Mouse (Mus musculus) heart, postnatal 0 days (tissue): ENCODE data around the gene Slf2. TPM values are rescaled to one million over a fixed set of nuclear protein-coding genes. Genes with fewer than 3 reads are reported as not detected.
A peak's percentile ranks its signal among the peaks of the same experiment; 100 is the strongest.

Experiments used
- ATAC-seq: fragments of 200-750 bp; cut with Nextera tagmentation; 2 replicates; pipeline ENCODE4 v1.8.0; 2017; ENCODE audit warnings: low read depth, moderate number of reproducible peaks, moderate library complexity; ENCODE audit not compliant: insufficient read depth
- DNase-seq: peaks from one replicate; pipeline ENCODE4 v3.0.0-alpha.2; 2016; ENCODE audit warnings: low spot score
- H3K27ac ChIP-seq: fragments of 300-500 bp; sonication (generic); 2 replicates; pipeline ENCODE4 v1.5.1; 2014; ENCODE audit warnings: low read depth, mild to moderate bottlenecking
- H3K27me3 ChIP-seq: fragments of 300-500 bp; sonication (generic); 2 replicates; pipeline ENCODE4 v1.6.1; 2014; ENCODE audit warnings: low read length, mixed read lengths; ENCODE audit not compliant: control insufficient read depth, insufficient read depth
- H3K36me3 ChIP-seq: fragments of 300-500 bp; sonication (generic); replicated peaks from 2 replicates; pipeline ENCODE4 v1.6.1; 2014; ENCODE audit warnings: low read length, mixed read lengths; ENCODE audit not compliant: control insufficient read depth, insufficient read depth
- H3K4me1 ChIP-seq: fragments of 300-500 bp; sonication (generic); 2 replicates; pipeline ENCODE4 v1.6.1; 2014; ENCODE audit warnings: antibody characterized with exemption; ENCODE audit not compliant: control insufficient read depth, insufficient read depth
- H3K4me2 ChIP-seq: fragments of 300-500 bp; sonication (generic); 2 replicates; pipeline ENCODE4 v1.6.1; 2014; ENCODE audit warnings: low read depth, mild to moderate bottlenecking, low read length, moderate library complexity
- H3K4me3 ChIP-seq: fragments of 300-500 bp; sonication (generic); 2 replicates; pipeline ENCODE4 v1.5.1; 2014; ENCODE audit warnings: low read depth, low read length
- H3K9ac ChIP-seq: fragments of 300-500 bp; sonication (generic); replicated peaks from 2 replicates; pipeline ENCODE4 v1.6.1; 2014; ENCODE audit warnings: low read depth, low read length, mixed read lengths
- H3K9me3 ChIP-seq: fragments of 300-500 bp; sonication (generic); replicated peaks from 2 replicates; pipeline ENCODE4 v1.6.1; 2016; ENCODE audit warnings: low read length; ENCODE audit not compliant: control insufficient read depth
- CTCF ChIP-seq: IDR thresholded peaks from 2 replicates; pipeline ENCODE4 v1.5.1; 2016; ENCODE audit warnings: antibody characterized with exemption, control low read depth, low read depth
- EP300 ChIP-seq: IDR thresholded peaks from 2 replicates; pipeline ENCODE4 v1.6.1; 2016; ENCODE audit warnings: antibody characterized with exemption, low read depth
- WGBS: fragments of 180-500 bp; shearing (Covaris S2); extraction: QIAGEN DNeasy Blood & Tissue Kit; methylation state at CpG from one replicate; pipeline ENCODE4 v1.1.7; 2014; 5-methylcytosine and 5-hydroxymethylcytosine counted together
- polyA plus RNA-seq: library from polyadenylated mRNA; unstranded; fragments of >200 nt; fragmentation: Nextera tagmentation; extraction: Ambion mirVana; gene quantifications from 2 replicates; pipeline ENCODE4 v1.2.1, GENCODE M21; 2015
- total RNA-seq: library from RNA; depleted of rRNA; stranded (reverse); fragments of >200 nt; gene quantifications from 2 replicates; pipeline ENCODE4 v1.2.3, GENCODE M21; 2014; ENCODE audit warnings: low replicate concordance

Gene Slf2
- total and polyA plus RNA-seq, 2 experiments from 2014 or later = 20.5 to 30.6 TPM

GRCm38 (mm10) chr19:45016341-45017215 lies 85.6 kb downstream of the Slf2 start:
- H3K27ac ChIP-seq = peak overlapping the region; percentile 97
- no peaks in the 10 kb centered on the region for H3K9me3 ChIP-seq
- ATAC-seq (peak; percentile 47), DNase-seq (peak; percentile 89)
- peak overlapping the region; percentile 73 for H3K4me3 ChIP-seq
- H3K9ac ChIP-seq = peak overlapping the region; percentile 94
- H3K4me1 ChIP-seq = peaks cover 24% of the 10 kb centered on the region
- H3K36me3 ChIP-seq = peaks cover 9% of the 10 kb centered on the region; the same call in 1 of the 2 replicates
- under 1% methylated on average over 17 of the region's 18 CpGs for WGBS
- H3K4me2 ChIP-seq = peak overlapping the region; percentile 91
- no peak for TF ChIP-seq CTCF
- TF ChIP-seq EP300 = no peak
- H3K27me3 ChIP-seq = no peaks in the 10 kb centered on the region

GRCm38 (mm10) chr19:45017216-45017771 lies 86.3 kb downstream of the Slf2 start:
- peak; percentile 56 for ATAC-seq

GRCm38 (mm10) chr19:45017909-45018308 lies 87.0 kb downstream of the Slf2 start:
- peak overlapping the region; percentile 97 for H3K27ac ChIP-seq
- peaks cover 6% of the 10 kb centered on the region; the same call in 1 of the 2 replicates for H3K36me3 ChIP-seq
- peak overlapping the region; percentile 73 for H3K4me3 ChIP-seq
- H3K4me2 ChIP-seq = peak overlapping the region; percentile 91
- no peaks in the 10 kb centered on the region for H3K27me3 ChIP-seq
- WGBS = 1% methylated on average over 42 of the region's 48 CpGs
- H3K4me1 ChIP-seq = peaks cover 26% of the 10 kb centered on the region
- TF ChIP-seq EP300 = no peak
- no peak for TF ChIP-seq CTCF
- H3K9me3 ChIP-seq = no peaks in the 10 kb centered on the region
- H3K9ac ChIP-seq = peak overlapping the region; percentile 94
- DNase-seq = peak; percentile 78
- ATAC-seq = peak; percentile 77

More at GRCm38 (mm10) chr19:45017216-45017771, 86.3 kb downstream of the Slf2 start:
- Histone ChIP-seq H3K36me3 (peaks cover 2% of the 10 kb centered on the region; the same call in 1 of the 2 replicates), H3K27me3 (no peaks in the 10 kb centered on the region), H3K4me1 (peaks cover 26% of the 10 kb centered on the region), H3K4me2 (peak overlapping the region; percentile 91), H3K27ac (peak overlapping the region; percentile 97), H3K9ac (peak overlapping the region; percentile 94), H3K9me3 (no peaks in the 10 kb centered on the region), H3K4me3 (peak overlapping the region; percentile 73)
- TF ChIP-seq EP300 (0 out of 2 replicates have a peak, but pooled peaks have one; percentile 25), CTCF (peak; percentile 33)
- peak; percentile 89 for DNase-seq
- 0% methylated on average over 25 of the region's 27 CpGs for WGBS

GRCm38 (mm10) chr19:45018351-45018831 lies 87.4 kb downstream of the Slf2 start:
- peaks cover 7% of the 10 kb centered on the region for H3K36me3 ChIP-seq
- H3K27ac ChIP-seq = peak overlapping the region; percentile 97
- peak overlapping the region; percentile 91 for H3K4me2 ChIP-seq
- WGBS = 2% methylated on average over 13 of the region's 13 CpGs
- no peaks in the 10 kb centered on the region for H3K9me3 ChIP-seq
- peak overlapping the region; percentile 73 for H3K4me3 ChIP-seq
- H3K27me3 ChIP-seq = no peaks in the 10 kb centered on the region
- H3K4me1 ChIP-seq = peaks cover 26% of the 10 kb centered on the region
- ATAC-seq (no peak), DNase-seq (no peak)
- no peak for TF ChIP-seq EP300
- no peak for TF ChIP-seq CTCF
- H3K9ac ChIP-seq = peak overlapping the region; percentile 94

- Histone ChIP-seq H3K9me3 (no peaks in the 10 kb centered on the region), H3K27ac (peak overlapping the region; percentile 27; the same call in 1 of the 2 replicates), H3K4me1 (peaks cover 17% of the 10 kb centered on the region), H3K4me3 (peak overlapping the region; percentile 4; the same call in 1 of the 2 replicates), H3K27me3 (no peaks in the 10 kb centered on the region), H3K9ac (0 out of 2 replicates have a peak overlapping the region, but pooled peaks have one; percentile 29), H3K4me2 (peak overlapping the region; percentile 42), H3K36me3 (peaks cover 24% of the 10 kb centered on the region)
- no peak for TF ChIP-seq CTCF
- TF ChIP-seq EP300 = no peak
- WGBS = 42% methylated on average over 6 of the region's 6 CpGs
- DNase-seq (peak; percentile 66), ATAC-seq (no peak)
Observed at GRCm38 (mm10) chr19:45020348-45020747, 89.4 kb downstream of the Slf2 start.
